Mouse (Mus musculus) embryonic fibroblast, embryonic 13.5 days (primary cell): ENCODE measurements at regions not wholly inside any gene's neighbourhood (a gene's known extent, or its start where the extent isn't known, plus 50 kb on each side); places are given as distances from the start of the nearest gene placed in this dataset.

Experiments used
- H3K27ac ChIP-seq: 2 replicates; pipeline ENCODE4 v1.5.1; 2012; ENCODE audit warnings: low read length, control low read depth, inconsistent platforms; ENCODE audit not compliant: insufficient read depth
- H3K4me1 ChIP-seq: 2 replicates; pipeline ENCODE4 v1.6.1; 2011; ENCODE audit warnings: low read length; ENCODE audit not compliant: control insufficient read depth, insufficient read depth
- H3K4me3 ChIP-seq: 2 replicates; pipeline ENCODE4 v1.5.1; 2011; ENCODE audit warnings: mild to moderate bottlenecking, control low read depth, low read length; ENCODE audit not compliant: insufficient read depth
- CTCF ChIP-seq: IDR thresholded peaks from 2 replicates; pipeline ENCODE4 v1.5.1; 2011; ENCODE audit warnings: mild to moderate bottlenecking, control low read depth, low read length, moderate library complexity, borderline replicate concordance; ENCODE audit not compliant: insufficient read depth
- POLR2A ChIP-seq: IDR thresholded peaks from 2 replicates; pipeline ENCODE4 v1.6.1; 2011; ENCODE audit warnings: low read depth, mild to moderate bottlenecking, control low read depth, low read length, moderate library complexity

GRCm38 (mm10) chr4:31601536-31601935 lies 362.4 kb upstream of the Map3k7 start:
- Histone ChIP-seq H3K27ac (no peak overlapping the region), H3K4me1 (no peaks in the 10 kb centered on the region), H3K4me3 (no peak overlapping the region)
- TF ChIP-seq CTCF, result no peak

DNA sequence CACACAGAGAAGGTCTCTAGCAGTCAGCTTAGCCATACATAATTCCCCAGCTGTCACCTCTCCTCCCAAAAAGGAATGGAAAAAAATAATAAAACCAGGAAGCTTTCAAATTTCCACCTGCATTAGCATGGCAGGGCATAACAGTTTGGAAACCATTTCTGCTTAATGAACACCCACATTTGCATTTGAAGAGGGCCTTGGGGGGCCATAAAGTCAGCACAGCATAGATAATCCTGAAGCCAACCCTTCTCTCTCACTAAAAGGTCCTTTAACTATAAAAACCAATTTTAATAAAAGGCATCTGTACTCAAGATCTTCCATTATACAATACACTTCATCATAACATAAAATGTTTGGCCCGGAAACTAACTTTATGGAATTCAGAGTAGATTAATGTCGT lies 360.1 kb upstream of the Map3k7 start:
- H3K4me3 ChIP-seq, result no peak overlapping the region
- no peaks in the 10 kb centered on the region for H3K4me1 ChIP-seq
- no peak overlapping the region for H3K27ac ChIP-seq
- TF ChIP-seq POLR2A, result no peak
- TF ChIP-seq CTCF, result no peak

GRCm38 (mm10) chr4:31608811-31609210 lies 355.1 kb upstream of the Map3k7 start:
- TF ChIP-seq POLR2A (no peak), CTCF (no peak)
- H3K4me3 ChIP-seq, result no peak overlapping the region
- H3K27ac ChIP-seq, result no peak overlapping the region
- H3K4me1 ChIP-seq, result peaks cover 9% of the 10 kb centered on the region; the same call in 1 of the 2 replicates

DNA sequence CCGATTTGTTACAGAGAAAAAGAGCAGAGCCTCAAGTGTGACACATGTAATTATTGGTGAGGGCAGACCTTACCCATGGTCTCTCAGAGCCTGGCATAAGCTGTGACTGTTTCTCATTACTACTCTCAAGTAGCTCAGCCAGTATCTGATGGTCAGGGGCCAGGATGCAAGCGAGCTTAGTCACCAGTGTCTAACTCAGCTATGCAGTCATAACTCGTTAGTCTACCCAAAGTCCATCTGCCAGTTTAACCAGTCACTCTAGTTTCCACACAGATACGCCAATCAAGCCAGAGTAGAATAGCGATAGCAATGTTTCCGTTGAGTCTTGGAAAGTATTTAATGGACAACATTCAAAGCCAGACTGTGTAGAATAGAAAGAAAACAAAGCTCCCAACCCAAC lies 354.3 kb upstream of the Map3k7 start:
- Histone ChIP-seq H3K27ac (0 out of 2 replicates have a peak overlapping the region, but pooled peaks have one; percentile 32), H3K4me1 (peaks cover 11% of the 10 kb centered on the region; the same call in 1 of the 2 replicates), H3K4me3 (no peak overlapping the region)
- no peak for TF ChIP-seq POLR2A
- no peak for TF ChIP-seq CTCF

- TF ChIP-seq CTCF (no peak), POLR2A (no peak)
- Histone ChIP-seq H3K4me3 (no peak overlapping the region), H3K27ac (no peak overlapping the region), H3K4me1 (peaks cover 11% of the 10 kb centered on the region; the same call in 1 of the 2 replicates)
These were observed 351.6 kb upstream of the Map3k7 start for GRCm38 (mm10) chr4:31612147-31612824.

GRCm38 (mm10) chr4:31612825-31613514 lies 350.9 kb upstream of the Map3k7 start:
- no peak overlapping the region for H3K4me3 ChIP-seq
- TF ChIP-seq POLR2A (no peak), CTCF (no peak)
- H3K4me1 ChIP-seq, result peaks cover 11% of the 10 kb centered on the region; the same call in 1 of the 2 replicates
- H3K27ac ChIP-seq, result no peak overlapping the region

GRCm38 (mm10) chr4:31617572-31617971 lies 346.3 kb upstream of the Map3k7 start:
- Histone ChIP-seq H3K4me3 (no peak overlapping the region), H3K4me1 (peaks cover 14% of the 10 kb centered on the region), H3K27ac (no peak overlapping the region)
- TF ChIP-seq POLR2A, result no peak
- TF ChIP-seq CTCF, result no peak

DNA sequence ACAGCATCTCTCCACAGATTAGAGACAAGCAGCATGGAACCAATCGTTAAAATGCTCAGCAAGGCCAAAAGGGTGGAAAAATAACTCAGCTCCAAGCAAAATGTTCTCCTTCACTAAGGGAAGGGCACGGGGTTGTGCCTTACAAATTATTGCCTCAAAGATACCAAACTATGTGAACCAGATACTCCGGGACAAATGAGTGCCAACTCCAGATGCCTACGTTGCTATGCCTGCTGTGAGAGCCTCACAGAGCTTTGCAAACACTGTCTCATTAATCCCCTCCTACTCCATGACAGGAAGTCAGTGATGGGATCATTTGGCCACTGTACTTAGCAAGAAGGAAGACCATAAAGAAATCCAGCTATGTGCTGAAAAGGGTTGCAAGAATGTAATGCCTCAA lies 345.9 kb upstream of the Map3k7 start:
- H3K27ac ChIP-seq, result no peak overlapping the region
- TF ChIP-seq CTCF, result no peak
- no peak for TF ChIP-seq POLR2A
- H3K4me3 ChIP-seq, result no peak overlapping the region
- H3K4me1 ChIP-seq, result peaks cover 12% of the 10 kb centered on the region

DNA sequence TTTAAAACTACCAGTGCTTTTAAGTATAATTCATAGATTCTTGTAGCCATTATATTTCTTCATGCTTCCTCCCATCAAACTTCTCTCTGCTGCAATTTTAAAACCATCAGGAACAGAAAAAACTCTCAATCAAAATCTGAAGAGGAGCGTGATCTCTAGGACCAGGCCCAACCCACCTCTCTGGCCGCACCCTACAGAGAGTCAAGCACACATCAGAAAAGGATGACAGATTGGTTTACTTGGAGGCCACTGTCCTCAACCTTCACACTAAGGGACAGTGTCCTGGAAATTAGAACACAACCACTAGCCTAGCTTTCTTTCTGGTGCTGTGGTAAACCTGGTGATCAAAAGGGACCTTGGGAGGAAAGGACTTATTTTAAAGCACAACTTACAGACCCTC lies 342.7 kb upstream of the Map3k7 start:
- TF ChIP-seq POLR2A (no peak), CTCF (no peak)
- Histone ChIP-seq H3K27ac (no peak overlapping the region), H3K4me3 (no peak overlapping the region), H3K4me1 (peaks cover 3% of the 10 kb centered on the region)

DNA sequence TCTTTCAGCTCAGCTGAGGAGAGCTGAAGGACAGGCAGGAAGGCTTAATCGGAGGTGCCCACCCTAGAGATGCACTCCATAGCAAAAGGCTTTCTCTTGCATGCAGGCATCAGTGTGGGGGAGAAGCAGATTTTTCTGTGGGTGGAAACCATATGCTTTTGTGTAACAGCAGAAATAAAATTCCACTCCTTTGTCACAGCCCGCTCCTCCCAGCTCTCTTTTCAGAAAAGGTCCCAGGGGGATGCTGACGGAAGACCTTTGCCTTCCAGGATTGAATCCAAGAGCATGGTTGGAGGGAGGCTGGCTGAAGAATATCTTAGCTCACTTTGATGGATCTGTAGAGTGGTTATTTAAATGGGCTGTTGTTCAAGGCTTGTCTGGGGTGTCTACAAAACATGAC lies 336.8 kb upstream of the Map3k7 start:
- TF ChIP-seq CTCF, result no peak
- no peak for TF ChIP-seq POLR2A
- Histone ChIP-seq H3K27ac (no peak overlapping the region), H3K4me1 (no peaks in the 10 kb centered on the region), H3K4me3 (no peak overlapping the region)

DNA sequence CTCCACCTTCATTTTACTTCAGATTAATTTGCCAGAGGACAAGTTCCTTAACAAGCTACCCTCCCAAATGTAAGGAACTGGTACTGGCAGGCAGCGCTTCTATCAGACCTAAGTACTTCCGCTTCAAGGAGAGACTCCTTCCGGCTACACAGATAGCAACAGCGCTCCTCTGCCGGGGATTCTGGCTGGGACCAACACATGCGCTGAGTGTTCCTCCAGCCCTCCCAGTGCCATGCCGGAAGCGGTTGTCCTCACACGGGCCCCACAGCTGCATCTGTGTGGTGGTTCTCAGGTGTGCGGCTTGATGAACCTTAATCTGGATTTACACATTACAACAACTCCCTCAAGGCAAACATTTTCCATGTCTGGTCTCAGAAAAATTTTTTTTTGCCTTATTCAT lies 336.1 kb upstream of the Map3k7 start:
- no peaks in the 10 kb centered on the region for H3K4me1 ChIP-seq
- no peak overlapping the region for H3K27ac ChIP-seq
- TF ChIP-seq POLR2A, result no peak
- TF ChIP-seq CTCF, result no peak
- H3K4me3 ChIP-seq, result no peak overlapping the region
